Mouse (Mus musculus) liver, embryonic 16.5 days (tissue): ENCODE measurements around the gene Thap4. TPM values are rescaled to one million over a fixed set of nuclear protein-coding genes. Genes with fewer than 3 reads are reported as not detected.

Experiments
- ATAC-seq: fragments of 200-750 bp; cut with Nextera tagmentation; 2 replicates; pipeline ENCODE4 v1.8.0; 2017; ENCODE audit warnings: low read depth, mild to moderate bottlenecking, moderate number of reproducible peaks, moderate library complexity
- H3K27ac ChIP-seq: fragments of 300-500 bp; sonication (generic); 2 replicates; pipeline ENCODE4 v1.5.1; 2014; ENCODE audit warnings: mild to moderate bottlenecking, low read length
- H3K27me3 ChIP-seq: fragments of 300-500 bp; sonication (generic); 2 replicates; pipeline ENCODE4 v1.6.1; 2014; ENCODE audit warnings: low read depth, low read length, mixed read lengths; ENCODE audit not compliant: control insufficient read depth, insufficient read depth
- H3K36me3 ChIP-seq: fragments of 300-500 bp; sonication (generic); 2 replicates; pipeline ENCODE4 v1.6.1; 2014; ENCODE audit warnings: mild to moderate bottlenecking; ENCODE audit not compliant: control insufficient read depth, insufficient read depth
- H3K4me1 ChIP-seq: fragments of 300-500 bp; sonication (generic); 2 replicates; pipeline ENCODE4 v1.6.1; 2014; ENCODE audit warnings: low read depth, low read length, mixed read lengths; ENCODE audit not compliant: control insufficient read depth
- H3K4me2 ChIP-seq: fragments of 300-500 bp; sonication (generic); 2 replicates; pipeline ENCODE4 v1.6.1; 2014; ENCODE audit warnings: low read depth, low read length, mixed read lengths
- H3K4me3 ChIP-seq: fragments of 300-500 bp; sonication (generic); 2 replicates; pipeline ENCODE4 v1.5.1; 2014; ENCODE audit warnings: low read depth, mild to moderate bottlenecking, low read length
- H3K9ac ChIP-seq: fragments of 300-500 bp; sonication (generic); 2 replicates; pipeline ENCODE4 v1.6.1; 2014; ENCODE audit warnings: low read depth, low read length
- H3K9me3 ChIP-seq: fragments of 300-500 bp; sonication (generic); replicated peaks from 2 replicates; pipeline ENCODE4 v1.6.1; 2016; ENCODE audit warnings: low read length; ENCODE audit not compliant: control insufficient read depth
- WGBS: fragments of 180-500 bp; shearing (Covaris S2); extraction: QIAGEN DNeasy Blood & Tissue Kit; methylation state at CpG from one replicate; pipeline ENCODE4 v1.1.7; 2014; ENCODE audit not compliant: insufficient replicate concordance; 5-methylcytosine and 5-hydroxymethylcytosine counted together
- polyA plus RNA-seq: library from polyadenylated mRNA; unstranded; fragments of >200 nt; fragmentation: Nextera tagmentation; extraction: Ambion mirVana; gene quantifications from 2 replicates; pipeline ENCODE4 v1.2.1, GENCODE M21; 2015

Gene Thap4
- 10.6 and 11.9 TPM in 2 replicates for polyA plus RNA-seq

DNA sequence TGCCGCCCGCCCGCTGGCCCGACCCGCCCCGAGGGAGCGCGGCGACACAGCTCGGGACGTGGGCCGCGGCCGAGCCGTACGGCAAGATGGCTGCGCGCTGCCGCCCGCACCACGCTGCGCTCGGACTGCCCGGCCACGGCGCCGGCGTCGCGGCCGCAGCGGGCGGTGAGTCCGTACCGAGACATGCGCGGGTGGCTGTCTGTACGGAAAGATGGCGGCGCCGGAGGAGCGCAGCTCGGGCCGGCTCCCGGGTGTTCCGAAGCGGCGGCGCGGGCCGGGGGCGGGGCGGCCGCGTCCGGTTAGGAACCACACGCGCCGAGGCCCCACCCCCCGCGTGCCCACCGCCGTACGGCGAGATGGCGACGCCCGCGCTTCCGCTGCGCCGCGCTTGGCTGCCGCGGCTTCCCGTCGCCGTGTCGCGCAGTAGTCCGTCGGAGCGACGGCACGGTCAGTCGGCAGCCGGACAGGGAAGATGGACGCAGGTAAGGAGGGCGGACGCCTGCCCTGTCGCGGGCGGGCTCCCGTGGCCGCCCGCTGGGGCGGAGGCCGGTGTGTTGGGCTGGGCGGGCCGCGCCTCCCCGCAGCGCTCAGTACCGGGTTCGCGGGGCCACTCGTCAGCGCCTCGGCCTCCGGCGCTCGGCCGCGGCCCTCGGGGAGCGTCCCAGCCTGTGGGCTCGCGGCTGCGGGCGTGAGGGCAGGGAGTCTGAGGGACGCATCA lies at the start of gene Thap4:
Thap4 (minus strand) TSS at position 292 of the 718 bp plus-strand sequence.
- peak within 1 kb of the TSS; percentile 93 for H3K9ac ChIP-seq
- ATAC-seq: peak; percentile 87
- H3K4me1 ChIP-seq: peaks cover 39% of the 10 kb centered on the region
- peak within 1 kb of the TSS; percentile 94 for H3K27ac ChIP-seq
- peak within 1 kb of the TSS; percentile 95 for H3K4me2 ChIP-seq
- no peaks in the 10 kb centered on the region for H3K36me3 ChIP-seq
- peak within 1 kb of the TSS; percentile 86 for H3K4me3 ChIP-seq
- no peaks in the 10 kb centered on the region for H3K27me3 ChIP-seq
- under 1% methylated on average over 101 of the region's 121 CpGs for WGBS
- H3K9me3 ChIP-seq: no peaks in the 10 kb centered on the region

DNA sequence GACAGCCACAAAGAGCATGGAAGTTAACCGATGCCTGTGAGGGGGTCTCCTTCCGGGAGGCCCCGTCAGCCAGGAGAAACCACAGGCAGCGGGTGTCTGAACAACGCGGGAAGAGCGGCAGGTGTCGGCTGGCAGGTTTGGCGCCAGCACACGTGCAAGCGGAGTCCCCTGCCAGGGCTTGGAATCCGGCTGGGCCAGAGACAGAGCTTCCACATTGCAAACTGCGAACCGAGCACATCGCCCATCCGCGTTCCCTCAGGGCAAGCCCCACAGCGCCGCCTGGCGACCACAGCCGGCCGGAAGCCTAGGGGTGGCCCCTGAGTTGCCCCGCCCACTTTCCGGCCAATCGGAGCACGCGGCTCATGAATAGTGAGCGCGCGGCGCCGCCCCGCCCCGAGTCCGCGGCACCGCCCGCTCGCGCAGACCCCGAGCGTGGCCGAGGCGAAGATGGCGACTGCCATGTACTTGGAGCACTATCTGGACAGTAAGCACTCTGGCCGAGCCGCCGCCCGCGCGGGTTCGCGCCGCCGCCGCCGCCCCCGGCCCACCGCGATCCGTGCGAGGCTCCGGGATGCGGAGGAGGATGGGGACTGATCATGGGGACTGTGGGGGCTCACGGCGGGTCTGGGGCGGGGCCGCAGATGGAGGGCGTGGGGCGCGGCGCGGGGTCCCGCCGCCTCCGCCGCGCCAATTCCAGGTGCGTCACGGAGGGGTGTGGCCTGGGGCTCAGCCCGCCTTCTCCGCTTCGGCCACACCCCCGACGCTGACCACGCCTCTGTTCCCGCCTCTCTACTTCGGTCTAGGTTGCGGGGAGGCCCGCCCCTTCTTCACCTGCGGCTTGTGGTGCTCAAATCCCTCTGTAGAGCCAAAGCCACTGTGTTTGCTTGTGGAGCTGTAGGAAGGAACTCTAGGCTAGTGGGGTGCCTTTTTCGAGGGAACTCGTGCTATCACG lies 49.2 kb upstream of the Thap4 start, which contains the start of gene Ing5:
Ing5 (plus strand) TSS at position 410 of the 952 bp plus-strand sequence.
- Histone ChIP-seq H3K27ac (peak within 1 kb of the TSS; percentile 99), H3K27me3 (no peaks in the 10 kb centered on the region), H3K4me2 (peak within 1 kb of the TSS; percentile 98), H3K4me3 (peak within 1 kb of the TSS; percentile 87), H3K4me1 (peaks cover 41% of the 10 kb centered on the region), H3K9ac (peak within 1 kb of the TSS; percentile 87), H3K36me3 (peaks cover 21% of the 10 kb centered on the region), H3K9me3 (no peaks in the 10 kb centered on the region)
- ATAC-seq: peak; percentile 89
- under 1% methylated on average over 76 of the region's 94 CpGs for WGBS

DNA sequence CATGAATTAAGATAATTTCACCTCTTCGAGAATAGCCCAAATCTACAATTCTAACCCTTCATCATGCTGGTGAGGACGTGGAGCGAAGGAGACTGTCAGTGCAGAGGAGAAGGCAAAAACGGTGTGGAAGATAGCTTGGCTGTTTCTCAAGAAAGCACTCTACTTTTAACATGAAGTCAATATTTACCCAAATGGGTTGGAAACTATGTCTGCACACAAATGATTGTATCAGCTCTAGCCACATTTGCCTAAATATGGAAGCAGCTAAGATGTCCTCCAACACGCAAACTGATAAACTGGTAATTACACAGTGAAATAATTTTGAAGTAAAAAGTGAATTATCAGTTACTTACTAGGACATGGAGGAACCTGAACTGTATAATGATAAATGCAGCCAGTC lies 48.1 kb upstream of the Thap4 start:
- peaks cover 41% of the 10 kb centered on the region for H3K4me1 ChIP-seq
- H3K27ac ChIP-seq: peak overlapping the region; percentile 99
- 47% methylated on average over 5 of the region's 5 CpGs for WGBS
- ATAC-seq: no peak
- no peaks in the 10 kb centered on the region for H3K27me3 ChIP-seq
- peak overlapping the region; percentile 87; the same call in 1 of the 2 replicates for H3K4me3 ChIP-seq
- H3K9me3 ChIP-seq: no peaks in the 10 kb centered on the region
- peak overlapping the region; percentile 83 for H3K9ac ChIP-seq
- H3K4me2 ChIP-seq: peak overlapping the region; percentile 98
- peaks cover 14% of the 10 kb centered on the region for H3K36me3 ChIP-seq

DNA sequence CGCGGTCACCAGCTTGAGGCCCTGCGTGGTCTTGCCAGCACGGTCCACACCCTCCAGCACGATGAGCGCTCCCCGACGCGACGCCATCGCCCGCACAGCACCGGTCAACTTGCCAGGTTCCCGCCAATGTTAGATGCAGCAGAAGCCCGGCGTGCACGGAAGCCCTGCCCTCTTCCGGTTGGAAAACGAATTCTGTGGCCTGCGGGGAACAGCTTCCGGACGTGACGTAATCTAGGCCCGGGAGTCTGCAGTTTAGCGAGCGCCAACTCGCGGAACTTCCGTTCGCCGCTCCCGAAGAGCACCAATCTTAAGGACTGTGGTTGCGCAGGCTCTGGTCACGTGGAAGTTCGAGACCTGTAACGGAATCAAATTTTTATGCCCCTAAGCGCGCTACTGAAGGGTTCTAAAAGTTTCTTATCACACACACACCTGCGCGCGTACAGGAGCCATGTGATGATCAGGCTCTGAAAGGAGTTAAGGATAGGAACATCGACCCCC lies 47.1 kb upstream of the Thap4 start, which contains the start of gene Dtymk:
Dtymk (minus strand) TSS at position 194 of the 498 bp plus-strand sequence.
- under 1% methylated on average over 42 of the region's 42 CpGs for WGBS
- peaks cover 41% of the 10 kb centered on the region for H3K4me1 ChIP-seq
- H3K9me3 ChIP-seq: no peaks in the 10 kb centered on the region
- H3K4me3 ChIP-seq: peak within 1 kb of the TSS; percentile 81
- ATAC-seq: peak; percentile 55
- peak within 1 kb of the TSS; percentile 99 for H3K27ac ChIP-seq
- peaks cover 9% of the 10 kb centered on the region for H3K36me3 ChIP-seq
- peak within 1 kb of the TSS; percentile 98 for H3K4me2 ChIP-seq
- H3K27me3 ChIP-seq: no peaks in the 10 kb centered on the region
- peak within 1 kb of the TSS; percentile 83 for H3K9ac ChIP-seq

DNA sequence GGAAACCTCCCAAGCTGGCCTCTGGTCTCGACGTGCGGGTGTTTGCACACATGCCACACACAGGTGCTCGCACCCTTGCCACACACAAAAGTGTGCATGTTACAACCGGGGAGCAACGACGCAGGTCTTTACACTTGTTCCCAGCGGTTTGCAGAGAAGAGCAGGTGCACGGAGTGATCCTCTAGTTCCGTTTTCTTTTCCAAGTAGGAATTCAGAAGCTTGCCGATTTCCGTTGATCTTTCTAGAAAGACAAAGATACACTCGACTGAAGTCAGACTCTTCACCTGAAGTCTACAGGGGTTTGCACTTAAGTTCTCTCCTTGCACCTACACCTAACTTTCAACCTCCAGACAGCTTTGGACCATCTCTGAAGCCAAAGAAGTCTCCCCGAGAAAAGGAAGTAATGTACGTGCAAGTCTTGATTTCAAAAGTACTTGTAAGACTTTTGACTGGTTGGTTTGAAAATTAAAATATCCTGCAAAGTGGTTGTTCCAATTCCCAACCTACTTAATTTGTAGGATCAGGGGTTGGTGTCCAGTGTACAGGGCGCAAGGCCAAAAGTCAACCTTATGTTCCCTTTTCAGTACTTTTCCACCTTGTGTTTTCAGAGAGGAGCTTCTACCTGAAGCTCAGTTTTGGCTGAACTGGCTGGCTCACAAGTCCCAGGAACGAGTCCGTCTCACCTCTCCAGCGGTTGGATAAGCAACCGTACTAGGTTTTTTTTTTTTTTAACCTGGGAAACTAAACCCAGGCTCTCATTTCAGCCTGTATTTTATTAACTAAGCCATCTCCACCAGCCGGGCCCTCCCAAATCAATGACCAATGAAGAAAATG lies 46.2 kb upstream of the Thap4 start:
- Histone ChIP-seq H3K9me3 (no peaks in the 10 kb centered on the region), H3K27ac (peak overlapping the region; percentile 99), H3K27me3 (no peaks in the 10 kb centered on the region), H3K4me2 (peak overlapping the region; percentile 98), H3K36me3 (peaks cover 5% of the 10 kb centered on the region), H3K4me1 (peaks cover 39% of the 10 kb centered on the region), H3K4me3 (peak overlapping the region; percentile 81), H3K9ac (peak overlapping the region; percentile 81)
- no peak for ATAC-seq
- 50% methylated on average over 21 of the region's 21 CpGs for WGBS

DNA sequence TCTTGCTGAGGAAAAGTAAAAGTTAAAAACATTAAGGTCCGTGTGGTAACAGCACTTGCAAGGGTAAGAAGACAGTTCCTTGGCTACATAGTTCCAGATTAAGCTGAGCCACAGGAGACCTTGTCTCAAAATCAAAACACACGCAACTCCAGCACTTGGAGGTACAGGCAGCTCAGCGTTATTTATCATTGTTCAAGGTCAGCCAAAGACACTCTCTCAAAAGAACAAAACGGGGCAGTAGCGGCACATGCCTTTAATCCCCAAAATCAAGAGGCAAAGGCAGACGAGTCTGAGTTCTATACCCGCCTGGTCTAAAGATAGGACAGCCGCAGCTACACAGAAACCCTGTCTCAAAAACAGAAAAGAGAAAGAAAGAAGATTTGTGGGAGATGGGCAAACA lies 41.2 kb upstream of the Thap4 start:
- 77% methylated on average over 8 of the region's 8 CpGs for WGBS
- Histone ChIP-seq H3K9me3 (no peaks in the 10 kb centered on the region), H3K36me3 (peaks cover 37% of the 10 kb centered on the region), H3K27ac (no peak overlapping the region), H3K9ac (no peak overlapping the region), H3K4me1 (peaks cover 5% of the 10 kb centered on the region), H3K4me2 (no peak overlapping the region), H3K4me3 (no peak overlapping the region), H3K27me3 (no peaks in the 10 kb centered on the region)
- no peak for ATAC-seq

DNA sequence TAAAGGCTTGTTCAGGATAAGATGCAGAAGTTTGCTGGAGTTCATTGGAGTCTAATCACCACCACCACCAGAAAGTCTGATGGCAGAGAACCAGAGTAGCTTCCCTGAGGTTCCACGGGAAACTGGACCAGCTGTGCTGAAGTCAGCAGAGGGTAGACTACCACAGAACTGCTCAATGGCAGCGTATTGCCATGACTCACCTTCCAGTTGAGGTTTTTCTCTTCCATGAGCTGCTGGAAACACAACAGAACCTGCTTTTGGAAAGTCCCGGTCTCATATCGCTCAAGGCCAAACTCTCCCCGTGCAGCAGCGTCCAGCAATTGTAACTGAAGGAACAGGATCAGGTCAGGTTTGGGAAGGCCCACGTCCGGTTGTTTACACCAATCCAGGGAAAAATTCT lies 39.9 kb upstream of the Thap4 start:
- H3K4me1 ChIP-seq: no peaks in the 10 kb centered on the region; the same call in 1 of the 2 replicates
- H3K4me2 ChIP-seq: no peak overlapping the region
- no peak for ATAC-seq
- no peaks in the 10 kb centered on the region for H3K9me3 ChIP-seq
- WGBS: 89% methylated on average over 8 of the region's 8 CpGs
- H3K27ac ChIP-seq: no peak overlapping the region
- H3K4me3 ChIP-seq: no peak overlapping the region
- H3K9ac ChIP-seq: no peak overlapping the region
- peaks cover 39% of the 10 kb centered on the region for H3K36me3 ChIP-seq
- H3K27me3 ChIP-seq: no peaks in the 10 kb centered on the region

DNA sequence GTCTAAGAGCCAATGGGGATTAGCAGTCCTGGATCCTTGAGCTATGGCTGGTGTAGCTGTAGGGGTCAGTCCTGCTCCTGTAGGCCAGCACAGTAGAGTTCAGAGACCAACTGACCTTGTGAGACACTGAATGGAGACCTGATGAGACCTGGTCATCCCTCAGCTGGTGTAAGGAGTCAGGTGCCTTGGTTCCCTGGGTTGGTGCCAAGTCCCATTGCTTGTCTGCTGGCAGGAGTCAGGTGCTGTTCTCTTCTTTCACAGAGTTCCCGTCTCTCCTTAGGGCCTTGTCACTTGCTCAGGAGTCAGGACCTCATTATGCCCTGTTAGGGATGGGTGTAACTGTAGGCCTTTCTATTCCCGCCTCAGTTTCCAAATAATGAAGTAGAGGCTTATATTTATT lies 32.2 kb upstream of the Thap4 start:
- no peak overlapping the region for H3K4me3 ChIP-seq
- H3K4me1 ChIP-seq: no peaks in the 10 kb centered on the region
- H3K4me2 ChIP-seq: no peak overlapping the region
- H3K27ac ChIP-seq: no peak overlapping the region
- H3K27me3 ChIP-seq: no peaks in the 10 kb centered on the region
- H3K9ac ChIP-seq: no peak overlapping the region
- WGBS: 86% methylated on average over 2 of the region's 2 CpGs
- H3K36me3 ChIP-seq: peaks cover 61% of the 10 kb centered on the region
- no peaks in the 10 kb centered on the region for H3K9me3 ChIP-seq
- ATAC-seq: no peak
